Mouse (Mus musculus) liver, postnatal 0 days (tissue): Measurements from ENCODE around the gene Cnot6l.

Experiments
- CTCF ChIP-seq: sonication (generic); IDR thresholded peaks from 2 replicates; pipeline ENCODE4 v1.5.1; 2016; ENCODE audit warnings: antibody characterized with exemption, low read depth
- EP300 ChIP-seq: IDR thresholded peaks from 2 replicates; pipeline ENCODE4 v1.6.1; 2016; ENCODE audit warnings: antibody characterized with exemption, low read depth, mild to moderate bottlenecking

DNA sequence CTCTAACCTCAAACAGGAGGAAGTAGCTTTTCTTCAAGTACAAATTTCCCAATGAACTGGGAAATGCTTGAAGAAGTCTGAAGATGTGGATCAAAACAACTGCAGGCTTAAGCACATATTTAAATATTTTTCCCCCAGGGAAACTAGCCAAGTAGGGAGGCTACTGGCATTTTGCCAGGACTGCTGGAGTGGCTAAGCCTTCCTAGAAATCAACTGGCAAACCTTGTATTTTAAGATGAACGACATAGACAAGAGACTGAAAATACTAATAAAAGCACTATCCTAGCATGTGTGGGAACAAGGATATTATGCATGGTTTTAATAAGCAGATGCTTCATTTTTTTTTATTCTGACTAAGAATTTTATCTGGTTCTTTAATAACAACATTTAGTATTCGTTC lies 42.9 kb upstream of the Cnot6l start:
- no peak for TF ChIP-seq CTCF
- TF ChIP-seq EP300: no peak
